Mouse (Mus musculus) heart, adult 9 months (tissue): ENCODE measurements around the gene Gpc4.

Source experiments
- DNase-seq, 2 experiments: peaks; one replicate each; pipeline ENCODE4 v3.0.0; 2022; ENCODE audit warnings: low spot score in 2 of 2

The Gpc4 gene

GRCm38 (mm10) chrX:52151100-52151499 lies 14.0 kb downstream of the Gpc4 start:
- no peak for DNase-seq

- DNase-seq, result no peak
Measured at GRCm38 (mm10) chrX:52145563-52145962, 19.5 kb downstream of the Gpc4 start.

GRCm38 (mm10) chrX:52144491-52144890 lies 20.6 kb downstream of the Gpc4 start:
- DNase-seq, result no peak

- DNase-seq, result no peak
Measured at GRCm38 (mm10) chrX:52140316-52140715, 24.7 kb downstream of the Gpc4 start.

- no peak for DNase-seq
Measured at GRCm38 (mm10) chrX:52138461-52139075, 26.5 kb downstream of the Gpc4 start.

- DNase-seq, result no peak
Measured at GRCm38 (mm10) chrX:52138033-52138432, 27.0 kb downstream of the Gpc4 start.

GRCm38 (mm10) chrX:52136525-52136924 lies 28.5 kb downstream of the Gpc4 start:
- DNase-seq, result no peak

- DNase-seq, result no peak
Measured at GRCm38 (mm10) chrX:52129604-52130003, 35.4 kb downstream of the Gpc4 start.

- no peak for DNase-seq
Measured at GRCm38 (mm10) chrX:52128794-52129193, 36.3 kb downstream of the Gpc4 start.

- no peak for DNase-seq
Measured at GRCm38 (mm10) chrX:52113651-52114050, 51.4 kb downstream of the Gpc4 start.

GRCm38 (mm10) chrX:52109663-52110062 lies 55.4 kb downstream of the Gpc4 start:
- DNase-seq, result no peak

- no peak for DNase-seq
Measured at GRCm38 (mm10) chrX:52108966-52109365, 56.1 kb downstream of the Gpc4 start.

GRCm38 (mm10) chrX:52103771-52104170 lies 61.3 kb downstream of the Gpc4 start:
- no peak for DNase-seq

GRCm38 (mm10) chrX:52101940-52102339 lies 63.1 kb downstream of the Gpc4 start:
- no peak for DNase-seq

GRCm38 (mm10) chrX:52101445-52101844 lies 63.6 kb downstream of the Gpc4 start:
- no peak for DNase-seq

GRCm38 (mm10) chrX:52087726-52088348 lies 77.2 kb downstream of the Gpc4 start:
- peak; percentile 0 to 7 for DNase-seq

- no peak for DNase-seq
Measured at GRCm38 (mm10) chrX:52086885-52087573, 78.0 kb downstream of the Gpc4 start.

- DNase-seq, result no peak
Measured at GRCm38 (mm10) chrX:52083557-52083956, 81.5 kb downstream of the Gpc4 start.

GRCm38 (mm10) chrX:52072410-52072809 lies 92.6 kb downstream of the Gpc4 start:
- DNase-seq, result no peak

GRCm38 (mm10) chrX:52053416-52053815 lies 111.6 kb downstream of the Gpc4 start:
- no peak for DNase-seq

GRCm38 (mm10) chrX:52052011-52052410 lies 113.0 kb downstream of the Gpc4 start:
- peak; percentile 6 to 18 for DNase-seq

- no peak for DNase-seq
Measured at GRCm38 (mm10) chrX:52050941-52051340, 114.1 kb downstream of the Gpc4 start.

GRCm38 (mm10) chrX:52039875-52040274 lies 125.2 kb downstream of the Gpc4 start:
- DNase-seq, result no peak
